Mouse (Mus musculus): Measurements from ENCODE around the gene Tmprss11a. TPM values are rescaled to one million over a fixed set of nuclear protein-coding genes. Genes with fewer than 3 reads are reported as not detected.

The Tmprss11a gene
- not detected for polyA plus RNA-seq (2017; shearing (Covaris generic))

- ATAC-seq = no peak
Measured at GRCm38 (mm10) chr5:86468890-86469289, at the start of gene Tmprss11a. Gene Tmprss11a (minus strand): TSS chr5:86468990.

GRCm38 (mm10) chr5:86518500-86518899 is 49.7 kb upstream of the Tmprss11a start, which contains the start of gene Tmprss11g:
Gene Tmprss11g (minus strand): TSS chr5:86518600.
- no peak for ATAC-seq

GRCm38 (mm10) chr5:86511538-86511937 is 42.7 kb upstream of the Tmprss11a start:
- ATAC-seq = no peak

GRCm38 (mm10) chr5:86493453-86493852 is 24.7 kb upstream of the Tmprss11a start:
- no peak for ATAC-seq

GRCm38 (mm10) chr5:86482562-86482961 is 13.8 kb upstream of the Tmprss11a start:
- ATAC-seq = no peak

- no peak for ATAC-seq
Measured at GRCm38 (mm10) chr5:86482031-86482430, 13.2 kb upstream of the Tmprss11a start.

GRCm38 (mm10) chr5:86473859-86474258 is 5.1 kb upstream of the Tmprss11a start:
- ATAC-seq = no peak

GRCm38 (mm10) chr5:86439306-86439705 is 29.5 kb downstream of the Tmprss11a start:
- no peak for ATAC-seq

GRCm38 (mm10) chr5:86438548-86438947 is 30.2 kb downstream of the Tmprss11a start:
- ATAC-seq = no peak

- ATAC-seq = peak; percentile 57
Measured at GRCm38 (mm10) chr5:86432697-86433096, 36.1 kb downstream of the Tmprss11a start.

GRCm38 (mm10) chr5:86431096-86431495 is 37.7 kb downstream of the Tmprss11a start:
- ATAC-seq = no peak

- no peak for ATAC-seq
Measured at GRCm38 (mm10) chr5:86421323-86422028, 47.3 kb downstream of the Tmprss11a start.

GRCm38 (mm10) chr5:86419494-86419893 is 49.3 kb downstream of the Tmprss11a start:
- ATAC-seq = no peak

GRCm38 (mm10) chr5:86414280-86414679 is 54.5 kb downstream of the Tmprss11a start:
- ATAC-seq = no peak

- no peak for ATAC-seq
Measured at GRCm38 (mm10) chr5:86410815-86411214, 58.0 kb downstream of the Tmprss11a start.

GRCm38 (mm10) chr5:86407941-86408340 is 60.8 kb downstream of the Tmprss11a start:
- no peak for ATAC-seq

- no peak for ATAC-seq
Measured at GRCm38 (mm10) chr5:86407191-86407590, 61.6 kb downstream of the Tmprss11a start.

GRCm38 (mm10) chr5:86373320-86373719 is 95.5 kb downstream of the Tmprss11a start, which contains the start of gene Tmprss11d:
Gene Tmprss11d (minus strand): TSS chr5:86373420.
- no peak for ATAC-seq

Other genes with a start within 250 kb of the Tmprss11a start
- gene Tmprss11c, start 179.7 kb downstream of the Tmprss11a start, polyA plus RNA-seq (2017; shearing (Covaris generic)) = not detected
- gene Tmprss11d, start 95.6 kb downstream of the Tmprss11a start, polyA plus RNA-seq (2017; shearing (Covaris generic)) = not detected
- not detected for gene Tmprss11g, start 49.6 kb upstream of the Tmprss11a start, polyA plus RNA-seq (2017; shearing (Covaris generic))
- not detected for gene Tmprss11f, start 163.4 kb upstream of the Tmprss11a start, polyA plus RNA-seq (2017; shearing (Covaris generic))
- gene Tmprss11b, start 207.4 kb upstream of the Tmprss11a start, polyA plus RNA-seq (2017; shearing (Covaris generic)) = not detected